Mouse (Mus musculus): ENCODE data around the gene Mms19. TPM values are rescaled to one million over a fixed set of nuclear protein-coding genes. Genes with fewer than 3 reads are reported as not detected.
A peak's percentile ranks its signal among the peaks of the same experiment; 100 is the strongest.

The Mms19 gene
- total RNA-seq, 1 experiment = 59.6 TPM

DNA sequence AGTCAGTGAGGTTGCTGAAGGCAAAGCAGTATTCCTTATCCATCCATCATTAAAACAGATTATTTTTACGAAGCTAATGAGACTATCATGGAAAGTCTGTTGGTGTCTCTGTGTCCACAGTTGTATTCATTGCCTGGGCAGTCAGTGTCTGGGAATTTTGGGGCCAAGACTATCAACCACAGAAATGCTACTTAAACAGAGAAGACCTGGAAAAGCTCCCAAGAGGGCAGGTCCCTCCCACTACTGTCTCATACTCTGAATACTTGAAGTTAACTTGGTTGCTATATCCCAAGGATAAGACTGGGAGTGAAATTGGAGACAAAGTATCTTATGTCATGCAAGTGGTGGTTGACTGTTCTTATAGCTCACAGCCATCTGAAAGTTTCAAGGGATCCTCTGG is 45.0 kb downstream of the Mms19 start:
- peaks cover 23% of the 10 kb centered on the region for H3K36me3 ChIP-seq (ENCODE audit: control insufficient read depth, insufficient read depth, low read length, poor library complexity, severe bottlenecking)
- in situ Hi-C loops (cut with MboI; ENCODE audit: low sequenced_read_pairs in 2 of 2, unreplicated experiment in 2 of 2) = no loop called here

DNA sequence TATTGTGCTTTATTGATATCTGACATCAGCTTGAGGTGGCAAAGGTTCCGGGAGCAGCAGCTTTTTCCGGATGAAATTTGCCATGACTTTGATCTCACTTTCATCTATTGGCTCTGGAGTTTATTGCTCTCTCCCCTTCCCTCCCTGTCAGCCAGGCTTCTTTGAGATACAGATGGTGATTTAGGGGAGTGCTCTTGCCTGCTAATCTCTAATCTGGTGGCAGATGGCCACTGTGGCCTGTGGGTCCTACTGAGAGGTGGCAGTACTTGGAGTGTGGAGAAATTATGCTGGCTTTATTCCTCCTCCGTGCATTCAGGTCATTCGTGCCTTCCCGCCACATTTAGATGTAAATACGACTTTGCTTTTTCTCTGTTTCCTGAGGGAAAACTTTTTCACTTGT is 46.8 kb downstream of the Mms19 start:
- no peak for DNase-seq (ENCODE audit: low read depth, low spot score)
- H3K36me3 ChIP-seq (ENCODE audit: control insufficient read depth, insufficient read depth, low read length, poor library complexity, severe bottlenecking) = peaks cover 21% of the 10 kb centered on the region
- TF ChIP-seq MAFK (IDR thresholded peaks at IDR 0.05; ENCODE audit: insufficient read depth, low read depth, low read length) (no peak), ZNF384 (IDR thresholded peaks at IDR 0.05; ENCODE audit: low read depth, low read length) (no peak), ZC3H11A (IDR thresholded peaks at IDR 0.05; ENCODE audit: borderline replicate concordance, low read depth, low read length) (no peak), HCFC1 (IDR thresholded peaks at IDR 0.05; ENCODE audit: borderline replicate concordance, insufficient read depth, low read length) (no peak), CHD2 (IDR thresholded peaks at IDR 0.05; ENCODE audit: low read depth, low read length) (no peak)
- peak overlapping the region; percentile 93; the same call in 1 of the 2 replicates for H3K9ac ChIP-seq (ENCODE audit: insufficient read depth, low read depth, low read length, poor library complexity, severe bottlenecking)
- in situ Hi-C loops (cut with MboI; ENCODE audit: low sequenced_read_pairs in 2 of 2, unreplicated experiment in 2 of 2) = no loop called here
- H3K4me1 ChIP-seq (ENCODE audit: control insufficient read depth in 2 of 2, insufficient read depth in 2 of 2, low read length in 2 of 2, poor library complexity in 1 of 2) = 0 out of 4 replicates have a peak, but pooled peaks cover 0 to 4% of the 10 kb centered on the region in 2 experiments
- no peaks in the 10 kb centered on the region for H3K9me3 ChIP-seq (ENCODE audit: control insufficient read depth, insufficient read depth, low read depth, low read length)
- H3K4me3 ChIP-seq (ENCODE audit: insufficient read depth in 1 of 2, low read depth in 1 of 2, low read length in 2 of 2, poor library complexity in 1 of 2, severe bottlenecking in 1 of 2) = peak overlapping the region; percentile 88 to 100
- no peak overlapping the region for H3K27ac ChIP-seq (ENCODE audit: insufficient read depth, low read depth, low read length, poor library complexity, severe bottlenecking)

More for the DNA sequence above, 45.0 kb downstream of the Mms19 start:
- no peak for TF ChIP-seq ZC3H11A (IDR thresholded peaks at IDR 0.05; ENCODE audit: borderline replicate concordance, low read depth, low read length)
- TF ChIP-seq MAFK (IDR thresholded peaks at IDR 0.05; ENCODE audit: insufficient read depth, low read depth, low read length) = no peak
- TF ChIP-seq CHD2 (IDR thresholded peaks at IDR 0.05; ENCODE audit: low read depth, low read length) = no peak
- TF ChIP-seq ZNF384 (IDR thresholded peaks at IDR 0.05; ENCODE audit: low read depth, low read length) = no peak
- TF ChIP-seq HCFC1 (IDR thresholded peaks at IDR 0.05; ENCODE audit: borderline replicate concordance, insufficient read depth, low read length) = no peak
- H3K9ac ChIP-seq (ENCODE audit: insufficient read depth, low read depth, low read length, poor library complexity, severe bottlenecking) = no peak overlapping the region
- 0 out of 4 replicates have a peak, but pooled peaks cover 0 to 4% of the 10 kb centered on the region in 2 experiments for H3K4me1 ChIP-seq (ENCODE audit: control insufficient read depth in 2 of 2, insufficient read depth in 2 of 2, low read length in 2 of 2, poor library complexity in 1 of 2)
- H3K9me3 ChIP-seq (ENCODE audit: control insufficient read depth, insufficient read depth, low read depth, low read length) = no peaks in the 10 kb centered on the region
- H3K27ac ChIP-seq (ENCODE audit: insufficient read depth, low read depth, low read length, poor library complexity, severe bottlenecking) = no peak overlapping the region
- DNase-seq (ENCODE audit: low read depth, low spot score) = no peak
- no peak overlapping the region for H3K4me3 ChIP-seq (ENCODE audit: insufficient read depth in 1 of 2, low read depth in 1 of 2, low read length in 2 of 2, poor library complexity in 1 of 2, severe bottlenecking in 1 of 2)

DNA sequence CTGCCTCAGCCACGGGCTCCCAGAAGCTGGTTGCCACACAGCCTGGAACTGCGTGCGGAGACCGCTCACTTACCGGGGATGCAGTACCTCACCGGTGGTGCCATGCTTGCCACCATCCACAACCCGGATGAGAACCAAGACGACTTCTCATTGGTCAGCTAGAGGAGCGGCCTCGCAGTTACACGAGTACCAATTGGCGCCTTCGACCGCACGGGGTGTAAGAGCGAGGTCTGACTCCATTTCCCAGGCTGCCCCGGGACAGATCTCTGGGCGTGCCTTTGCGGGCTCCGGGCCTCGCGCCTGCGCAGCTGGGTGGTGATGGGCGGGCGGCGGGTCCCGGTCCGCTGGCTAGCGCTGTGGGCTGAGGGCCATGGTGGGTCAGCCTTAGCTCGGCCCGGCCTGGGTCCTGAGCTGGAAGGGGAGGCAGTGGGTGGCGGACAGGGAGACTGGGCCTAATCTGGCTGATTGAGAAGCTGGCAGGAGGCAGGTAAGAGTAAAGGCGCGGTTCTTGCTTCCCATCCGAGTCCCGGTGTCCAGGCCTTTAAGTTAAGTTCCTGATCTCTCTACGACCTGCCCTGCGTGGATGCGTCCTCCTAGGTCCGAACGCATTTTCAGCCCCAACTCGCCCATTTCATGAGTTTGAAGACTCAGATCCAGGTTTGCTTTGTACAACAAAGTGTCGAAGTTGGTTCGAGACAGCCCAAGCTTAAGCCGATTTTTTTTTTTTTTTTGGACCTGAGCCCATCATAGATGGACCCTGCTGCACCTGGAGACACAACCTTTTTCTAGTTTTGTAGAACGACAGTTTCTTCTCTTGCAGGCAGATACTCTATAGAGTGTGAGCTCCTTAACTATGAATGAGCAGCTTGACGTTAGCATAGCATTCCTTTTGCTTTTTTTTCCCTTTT is 47.5 kb downstream of the Mms19 start, which contains the start of the genes Exosc1 and Zdhhc16:
Gene Exosc1, minus strand, starts transcription at position 245 of the 908 bp plus-strand sequence.
Gene Zdhhc16, plus strand, starts transcription at position 302 of the 908 bp plus-strand sequence.
- Histone ChIP-seq H3K9me3 (ENCODE audit: control insufficient read depth, insufficient read depth, low read depth, low read length) (no peaks in the 10 kb centered on the region), H3K36me3 (ENCODE audit: control insufficient read depth, insufficient read depth, low read length, poor library complexity, severe bottlenecking) (peaks cover 21% of the 10 kb centered on the region), H3K4me3 (ENCODE audit: insufficient read depth in 1 of 2, low read depth in 1 of 2, low read length in 2 of 2, poor library complexity in 1 of 2, severe bottlenecking in 1 of 2) (peak within 1 kb of the TSS; percentile 88 to 100), H3K4me1 (ENCODE audit: control insufficient read depth in 2 of 2, insufficient read depth in 2 of 2, low read length in 2 of 2, poor library complexity in 1 of 2) (0 out of 4 replicates have a peak, but pooled peaks cover 0 to 4% of the 10 kb centered on the region in 2 experiments), H3K27ac (ENCODE audit: insufficient read depth, low read depth, low read length, poor library complexity, severe bottlenecking) (no peak within 1 kb of the TSS), H3K9ac (ENCODE audit: insufficient read depth, low read depth, low read length, poor library complexity, severe bottlenecking) (peak within 1 kb of the TSS; percentile 93)
- TF ChIP-seq ZNF384 (IDR thresholded peaks at IDR 0.05; ENCODE audit: low read depth, low read length) = no peak
- TF ChIP-seq HCFC1 (IDR thresholded peaks at IDR 0.05; ENCODE audit: borderline replicate concordance, insufficient read depth, low read length) = peak; percentile 89
- peak; percentile 90 for TF ChIP-seq CHD2 (IDR thresholded peaks at IDR 0.05; ENCODE audit: low read depth, low read length)
- DNase-seq (ENCODE audit: low read depth, low spot score) = peak; percentile 93
- in situ Hi-C loops (cut with MboI; ENCODE audit: low sequenced_read_pairs in 2 of 2, unreplicated experiment in 2 of 2) = no loop called here

DNA sequence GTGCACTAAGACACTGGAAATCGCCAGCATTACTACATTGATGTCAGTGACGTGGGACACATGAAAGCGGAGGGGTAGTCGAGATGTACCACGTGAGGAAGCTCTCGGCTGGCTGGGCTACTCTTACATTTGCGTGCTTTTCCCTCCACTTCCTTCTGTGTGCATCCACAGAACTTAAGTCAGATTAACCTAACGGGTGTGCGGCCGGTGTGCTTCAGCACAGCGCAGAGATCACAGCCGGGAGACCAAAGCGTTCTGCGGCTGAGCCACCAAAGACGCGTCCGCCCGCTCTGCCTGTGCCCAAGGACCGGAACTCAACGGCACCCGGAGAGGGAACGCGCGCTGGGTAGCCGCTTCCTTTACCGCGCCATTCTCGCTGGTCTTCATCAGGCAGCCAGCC is 48.3 kb downstream of the Mms19 start:
- DNase-seq (ENCODE audit: low read depth, low spot score) = no peak
- TF ChIP-seq ZC3H11A (IDR thresholded peaks at IDR 0.05; ENCODE audit: borderline replicate concordance, low read depth, low read length) (no peak), ZNF384 (IDR thresholded peaks at IDR 0.05; ENCODE audit: low read depth, low read length) (no peak), HCFC1 (IDR thresholded peaks at IDR 0.05; ENCODE audit: borderline replicate concordance, insufficient read depth, low read length) (no peak), MAFK (IDR thresholded peaks at IDR 0.05; ENCODE audit: insufficient read depth, low read depth, low read length) (no peak), CHD2 (IDR thresholded peaks at IDR 0.05; ENCODE audit: low read depth, low read length) (no peak)
- Histone ChIP-seq H3K4me3 (ENCODE audit: insufficient read depth in 1 of 2, low read depth in 1 of 2, low read length in 2 of 2, poor library complexity in 1 of 2, severe bottlenecking in 1 of 2) (peak overlapping the region; percentile 88 to 100), H3K4me1 (ENCODE audit: control insufficient read depth in 2 of 2, insufficient read depth in 2 of 2, low read length in 2 of 2, poor library complexity in 1 of 2) (0 out of 4 replicates have a peak, but pooled peaks cover 0 to 4% of the 10 kb centered on the region in 2 experiments), H3K36me3 (ENCODE audit: control insufficient read depth, insufficient read depth, low read length, poor library complexity, severe bottlenecking) (peaks cover 22% of the 10 kb centered on the region), H3K9me3 (ENCODE audit: control insufficient read depth, insufficient read depth, low read depth, low read length) (no peaks in the 10 kb centered on the region), H3K27ac (ENCODE audit: insufficient read depth, low read depth, low read length, poor library complexity, severe bottlenecking) (no peak overlapping the region), H3K9ac (ENCODE audit: insufficient read depth, low read depth, low read length, poor library complexity, severe bottlenecking) (peak overlapping the region; percentile 90)
- in situ Hi-C loops (cut with MboI; ENCODE audit: low sequenced_read_pairs in 2 of 2, unreplicated experiment in 2 of 2) = no loop called here
